In the genomic region with DNA sequence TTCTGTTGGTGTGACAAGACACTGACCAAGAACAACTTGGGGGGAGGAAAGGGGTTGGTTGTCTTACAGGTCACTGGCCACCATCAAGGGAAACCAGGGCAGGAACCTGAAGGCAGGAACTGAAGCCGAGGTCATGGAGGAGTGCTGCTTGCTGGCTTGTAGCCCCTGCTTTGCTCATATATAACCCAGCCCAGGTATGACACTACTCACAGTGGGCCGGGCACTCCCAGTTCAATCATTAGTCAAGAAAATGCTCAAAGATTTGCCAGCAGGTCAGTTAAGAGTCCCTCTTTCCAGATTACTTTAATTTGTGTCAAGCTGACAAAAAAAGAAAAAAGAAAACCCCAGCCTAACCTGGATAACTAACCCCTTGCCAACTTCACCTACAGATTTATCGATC, we compare ENCODE assay signal across 14 mouse cellular contexts.
"Had no signal": no experiment of that assay in that cellular context is flagged by ENCODE, and none has a peak within 500 bp of the region (broad histone marks: within the 10 kb centered on the region; RNA-seq: fewer than 3 reads in every experiment).

No protein-coding gene starts in this region.

- H3K4me3 ChIP-seq: limb, embryonic 12.5 days; limb, embryonic 15.5 days had no signal

- H3K36me3 ChIP-seq: limb, embryonic 12.5 days; limb, embryonic 15.5 days had no signal

- H3K9ac ChIP-seq: limb, embryonic 12.5 days; limb, embryonic 15.5 days; liver, embryonic 14.5 days; lung, embryonic 14.5 days had no signal

- H3K27me3 ChIP-seq: limb, embryonic 12.5 days; limb, embryonic 15.5 days had no signal

- DNase-seq: left cerebral cortex, postnatal 4 days; liver, postnatal 0 days; lung, embryonic 14.5 days; lung, postnatal 10 days; lung, postnatal 4 days; midbrain, embryonic 14.5 days; thymus, adult 18-20 months; thymus, postnatal 36 days had no signal

- H3K27ac ChIP-seq: kidney, postnatal 0 days; limb, embryonic 12.5 days; limb, embryonic 15.5 days; liver, embryonic 14.5 days had no signal

- H3K4me2 ChIP-seq: limb, embryonic 12.5 days; limb, embryonic 15.5 days; liver, embryonic 11.5 days; lung, embryonic 14.5 days; midbrain, embryonic 11.5 days had no signal

- H3K9me3 ChIP-seq: limb, embryonic 12.5 days; limb, embryonic 15.5 days had no signal

- H3K4me1 ChIP-seq: limb, embryonic 12.5 days had no signal
